Mouse (Mus musculus) megakaryocyte, embryonic 14.5 days (primary cell): Measurements from ENCODE around the gene Wdr5b. TPM values are rescaled to one million over a fixed set of nuclear protein-coding genes. Genes with fewer than 3 reads are reported as not detected.
"Not testable (repeated sequence)": the region's sequence is repeated elsewhere in the genome, so short reads cannot be mapped to it uniquely, and the experiment has no call there.

Experiments used
- H3K27me3 ChIP-seq: replicated peaks from 2 replicates; pipeline ENCODE3; 2012; ENCODE audit warnings: inconsistent platforms
- H3K36me3 ChIP-seq: replicated peaks from 2 replicates; pipeline ENCODE3; 2012; ENCODE audit warnings: low read length, inconsistent platforms, mixed read lengths
- H3K4me1 ChIP-seq: 2 replicates; pipeline ENCODE4 v1.6.1; 2012; ENCODE audit warnings: inconsistent platforms
- H3K4me3 ChIP-seq: replicated peaks from 2 replicates; pipeline ENCODE3; 2012; ENCODE audit warnings: moderate library complexity, mild to moderate bottlenecking, inconsistent platforms
- H3K9me3 ChIP-seq: 2 replicates; pipeline ENCODE4 v1.6.1; 2012; ENCODE audit warnings: inconsistent platforms
- FLI1 ChIP-seq: IDR thresholded peaks from 2 replicates; pipeline ENCODE4 v1.6.1; 2012; ENCODE audit warnings: low read length, inconsistent platforms, mixed read lengths
- GATA1 ChIP-seq: IDR thresholded peaks from 3 replicates; pipeline ENCODE4 v1.6.1; 2012; ENCODE audit warnings: mixed read lengths, low read length, inconsistent platforms, borderline replicate concordance
- polyA plus RNA-seq: library from polyadenylated mRNA; stranded (reverse); fragments of >175 nt; gene quantifications from 2 replicates; pipeline ENCODE4 v1.2.3, GENCODE M21; 2012; ENCODE audit warnings: low replicate concordance; ENCODE audit not compliant: insufficient read depth

The Wdr5b gene
- polyA plus RNA-seq, 1 experiment, result 0.82 TPM

- H3K27me3 ChIP-seq, result no peaks in the 10 kb centered on the region
- H3K36me3 ChIP-seq, result peaks cover 91% of the 10 kb centered on the region
- peaks cover 51% of the 10 kb centered on the region for H3K4me1 ChIP-seq
- TF ChIP-seq FLI1 (no peak), GATA1 (no peak)
- peak overlapping the region; percentile 1 for H3K4me3 ChIP-seq
- H3K9me3 ChIP-seq, result no peaks in the 10 kb centered on the region
These were observed 10.5 kb downstream of the Wdr5b start for GRCm38 (mm10) chr16:36051491-36051890.

- H3K4me1 ChIP-seq, result peaks cover 65% of the 10 kb centered on the region
- no peaks in the 10 kb centered on the region for H3K27me3 ChIP-seq
- TF ChIP-seq FLI1 (no peak), GATA1 (no peak)
- H3K36me3 ChIP-seq, result peaks cover 85% of the 10 kb centered on the region
- H3K4me3 ChIP-seq, result no peak overlapping the region
- H3K9me3 ChIP-seq, result no peaks in the 10 kb centered on the region
These were observed 12.7 kb downstream of the Wdr5b start for GRCm38 (mm10) chr16:36053524-36054275.

GRCm38 (mm10) chr16:36054920-36055319, 13.9 kb downstream of the Wdr5b start:
- Histone ChIP-seq H3K4me3 (no peak overlapping the region), H3K9me3 (no peaks in the 10 kb centered on the region), H3K4me1 (peaks cover 73% of the 10 kb centered on the region), H3K27me3 (no peaks in the 10 kb centered on the region), H3K36me3 (peaks cover 84% of the 10 kb centered on the region)
- TF ChIP-seq FLI1 (no peak), GATA1 (no peak)

GRCm38 (mm10) chr16:36056416-36056815, 15.4 kb downstream of the Wdr5b start:
- H3K27me3 ChIP-seq, result no peaks in the 10 kb centered on the region
- peaks cover 87% of the 10 kb centered on the region for H3K36me3 ChIP-seq
- no peaks in the 10 kb centered on the region for H3K9me3 ChIP-seq
- TF ChIP-seq GATA1 (no peak), FLI1 (no peak)
- H3K4me3 ChIP-seq, result peak overlapping the region; percentile 6
- peaks cover 78% of the 10 kb centered on the region for H3K4me1 ChIP-seq

- no peaks in the 10 kb centered on the region for H3K27me3 ChIP-seq
- no peak overlapping the region for H3K4me3 ChIP-seq
- no peaks in the 10 kb centered on the region for H3K9me3 ChIP-seq
- peaks cover 79% of the 10 kb centered on the region for H3K36me3 ChIP-seq
- peaks cover 77% of the 10 kb centered on the region for H3K4me1 ChIP-seq
- TF ChIP-seq FLI1, result no peak
- TF ChIP-seq GATA1, result no peak
These were observed 17.0 kb downstream of the Wdr5b start for GRCm38 (mm10) chr16:36057933-36058475.

- H3K4me3 ChIP-seq, H3K9me3 ChIP-seq, H3K27me3 ChIP-seq: not testable (repeated sequence)
- Histone ChIP-seq H3K36me3 (peaks cover 72% of the 10 kb centered on the region), H3K4me1 (peaks cover 79% of the 10 kb centered on the region)
These were observed 21.5 kb downstream of the Wdr5b start for GRCm38 (mm10) chr16:36062534-36062933.

GRCm38 (mm10) chr16:36063315-36063714, 22.3 kb downstream of the Wdr5b start:
- Histone ChIP-seq H3K27me3 (no peaks in the 10 kb centered on the region), H3K4me3 (no peak overlapping the region), H3K4me1 (peaks cover 82% of the 10 kb centered on the region), H3K9me3 (no peaks in the 10 kb centered on the region), H3K36me3 (peaks cover 67% of the 10 kb centered on the region)
- TF ChIP-seq FLI1 (no peak), GATA1 (no peak)

GRCm38 (mm10) chr16:36064904-36065303, 23.9 kb downstream of the Wdr5b start:
- Histone ChIP-seq H3K4me3 (no peak overlapping the region), H3K4me1 (peaks cover 87% of the 10 kb centered on the region), H3K36me3 (peaks cover 68% of the 10 kb centered on the region), H3K27me3 (no peaks in the 10 kb centered on the region), H3K9me3 (no peaks in the 10 kb centered on the region)
- no peak for TF ChIP-seq FLI1
- TF ChIP-seq GATA1, result no peak

GRCm38 (mm10) chr16:36067694-36068093, 26.7 kb downstream of the Wdr5b start:
- H3K4me1 ChIP-seq, result peaks cover 73% of the 10 kb centered on the region
- peaks cover 47% of the 10 kb centered on the region for H3K36me3 ChIP-seq
- H3K4me3 ChIP-seq, result peak overlapping the region; percentile 83
- TF ChIP-seq GATA1 (no peak), FLI1 (no peak)
- no peaks in the 10 kb centered on the region for H3K9me3 ChIP-seq
- H3K27me3 ChIP-seq, result no peaks in the 10 kb centered on the region

- Histone ChIP-seq H3K4me3 (peak overlapping the region; percentile 83), H3K27me3 (no peaks in the 10 kb centered on the region), H3K36me3 (peaks cover 41% of the 10 kb centered on the region), H3K9me3 (no peaks in the 10 kb centered on the region), H3K4me1 (peaks cover 70% of the 10 kb centered on the region)
- TF ChIP-seq FLI1, result no peak
- TF ChIP-seq GATA1, result no peak
These were observed 27.4 kb downstream of the Wdr5b start for GRCm38 (mm10) chr16:36068356-36068755.
